Mouse (Mus musculus) limb, embryonic 15.5 days (tissue): ENCODE results near the gene Polr3c. TPM values are rescaled to one million over a fixed set of nuclear protein-coding genes. Genes with fewer than 3 reads are reported as not detected.

ENCODE experiments used
- ATAC-seq: fragments of 200-750 bp; cut with Nextera tagmentation; 2 replicates; pipeline ENCODE4 v1.8.0; 2017; ENCODE audit warnings: low read depth, moderate TSS enrichment; ENCODE audit not compliant: insufficient number of reproducible peaks, low FRiP score, low TSS enrichment
- H3K27ac ChIP-seq: fragments of 300-500 bp; sonication (generic); 2 replicates; pipeline ENCODE4 v1.5.1; 2015; ENCODE audit warnings: moderate library complexity, mild to moderate bottlenecking, inconsistent platforms
- H3K27me3 ChIP-seq: fragments of 300-500 bp; sonication (generic); 2 replicates; pipeline ENCODE4 v1.6.1; 2015; ENCODE audit warnings: inconsistent platforms
- H3K36me3 ChIP-seq: fragments of 300-500 bp; sonication (generic); 2 replicates; pipeline ENCODE4 v1.6.1; 2015; ENCODE audit warnings: inconsistent platforms
- H3K4me1 ChIP-seq: fragments of 300-500 bp; sonication (generic); 2 replicates; pipeline ENCODE4 v1.6.1; 2015; ENCODE audit warnings: inconsistent platforms
- H3K4me2 ChIP-seq: fragments of 300-500 bp; sonication (generic); 2 replicates; pipeline ENCODE4 v1.6.1; 2015; ENCODE audit warnings: mild to moderate bottlenecking, inconsistent platforms
- H3K4me3 ChIP-seq: fragments of 300-500 bp; sonication (generic); 2 replicates; pipeline ENCODE4 v1.5.1; 2015; ENCODE audit warnings: mild to moderate bottlenecking, inconsistent platforms
- H3K9ac ChIP-seq: fragments of 300-500 bp; sonication (generic); 2 replicates; pipeline ENCODE4 v1.6.1; 2015; ENCODE audit warnings: inconsistent platforms
- H3K9me3 ChIP-seq: fragments of 300-500 bp; sonication (generic); 2 replicates; pipeline ENCODE4 v1.6.1; 2016; ENCODE audit warnings: inconsistent platforms
- WGBS: fragments of 180-500 bp; shearing (Covaris S2); methylation state at CpG from one replicate; pipeline ENCODE4 v1.1.7; 2015; 5-methylcytosine and 5-hydroxymethylcytosine counted together
- polyA plus RNA-seq: library from polyadenylated mRNA; unstranded; fragments of >200 nt; fragmentation: Nextera tagmentation; extraction: Ambion mirVana; gene quantifications from 2 replicates; pipeline ENCODE4 v1.2.1, GENCODE M21; 2015

Polr3c gene
- polyA plus RNA-seq, 1 experiment from 2014 or later: 28.0 TPM

- Histone ChIP-seq H3K27ac (no peak within 1 kb of the TSS), H3K36me3 (peaks cover 61% of the 10 kb centered on the region)
- ATAC-seq: peak; percentile 68
These were observed 19.3 kb downstream of the Polr3c start, which contains the start of gene Nudt17 for GRCm38 (mm10) chr3:96707903-96708683. Gene Nudt17 (minus strand): TSS chr3:96708562.

GRCm38 (mm10) chr3:96706984-96707383, 20.4 kb downstream of the Polr3c start:
- no peak for ATAC-seq
- 59% methylated on average over 7 of the region's 7 CpGs for WGBS
- peaks cover 59% of the 10 kb centered on the region for H3K36me3 ChIP-seq

More at GRCm38 (mm10) chr3:96707903-96708683, 19.3 kb downstream of the Polr3c start, which contains the start of gene Nudt17:
- Histone ChIP-seq H3K4me2 (peak within 1 kb of the TSS; percentile 97), H3K27me3 (0 out of 2 replicates have a peak, but pooled peaks cover 4% of the 10 kb centered on the region), H3K4me3 (peak within 1 kb of the TSS; percentile 53), H3K9me3 (no peaks in the 10 kb centered on the region), H3K9ac (peak within 1 kb of the TSS; percentile 48; the same call in 1 of the 2 replicates), H3K4me1 (peaks cover 11% of the 10 kb centered on the region)
- 5% methylated on average over 41 of the region's 42 CpGs for WGBS

GRCm38 (mm10) chr3:96706217-96706616, 21.2 kb downstream of the Polr3c start:
- ATAC-seq: no peak
- H3K4me2 ChIP-seq: no peak overlapping the region
- H3K27ac ChIP-seq: no peak overlapping the region
- H3K4me3 ChIP-seq: no peak overlapping the region
- peaks cover 59% of the 10 kb centered on the region for H3K36me3 ChIP-seq
- no peak overlapping the region for H3K9ac ChIP-seq
- H3K9me3 ChIP-seq: no peaks in the 10 kb centered on the region
- 0 out of 2 replicates have a peak, but pooled peaks cover 4% of the 10 kb centered on the region for H3K27me3 ChIP-seq
- 84% methylated on average over 11 of the region's 11 CpGs for WGBS
- H3K4me1 ChIP-seq: peaks cover 11% of the 10 kb centered on the region

More at GRCm38 (mm10) chr3:96706984-96707383, 20.4 kb downstream of the Polr3c start:
- H3K9me3 ChIP-seq: no peaks in the 10 kb centered on the region
- no peak overlapping the region for H3K4me2 ChIP-seq
- 0 out of 2 replicates have a peak, but pooled peaks cover 4% of the 10 kb centered on the region for H3K27me3 ChIP-seq
- no peak overlapping the region for H3K4me3 ChIP-seq
- H3K27ac ChIP-seq: no peak overlapping the region
- H3K4me1 ChIP-seq: peaks cover 11% of the 10 kb centered on the region
- no peak overlapping the region for H3K9ac ChIP-seq

GRCm38 (mm10) chr3:96704778-96705177, 22.6 kb downstream of the Polr3c start:
- Histone ChIP-seq H3K27me3 (0 out of 2 replicates have a peak, but pooled peaks cover 4% of the 10 kb centered on the region), H3K4me2 (no peak overlapping the region), H3K36me3 (peaks cover 60% of the 10 kb centered on the region)

GRCm38 (mm10) chr3:96701003-96701402, 26.4 kb downstream of the Polr3c start:
- no peak for ATAC-seq
- WGBS: 86% methylated on average over 4 of the region's 4 CpGs
- Histone ChIP-seq H3K9ac (no peak overlapping the region), H3K4me3 (no peak overlapping the region), H3K4me2 (no peak overlapping the region), H3K27me3 (no peaks in the 10 kb centered on the region), H3K27ac (no peak overlapping the region), H3K9me3 (no peaks in the 10 kb centered on the region), H3K36me3 (peaks cover 63% of the 10 kb centered on the region), H3K4me1 (peaks cover 19% of the 10 kb centered on the region)

More at GRCm38 (mm10) chr3:96704778-96705177, 22.6 kb downstream of the Polr3c start:
- Histone ChIP-seq H3K9me3 (no peaks in the 10 kb centered on the region), H3K4me3 (no peak overlapping the region), H3K4me1 (peaks cover 11% of the 10 kb centered on the region), H3K9ac (no peak overlapping the region), H3K27ac (no peak overlapping the region)
- no peak for ATAC-seq
- 68% methylated on average over 11 of the region's 11 CpGs for WGBS

GRCm38 (mm10) chr3:96700376-96700775, 27.1 kb downstream of the Polr3c start:
- WGBS: 50% methylated on average over 7 of the region's 7 CpGs
- H3K27ac ChIP-seq: no peak overlapping the region
- ATAC-seq: no peak
- peaks cover 22% of the 10 kb centered on the region for H3K4me1 ChIP-seq
- H3K9ac ChIP-seq: no peak overlapping the region
- no peak overlapping the region for H3K4me2 ChIP-seq
- no peaks in the 10 kb centered on the region for H3K27me3 ChIP-seq
- no peak overlapping the region for H3K4me3 ChIP-seq
- H3K9me3 ChIP-seq: no peaks in the 10 kb centered on the region
- peaks cover 59% of the 10 kb centered on the region for H3K36me3 ChIP-seq

GRCm38 (mm10) chr3:96698993-96699690, 28.3 kb downstream of the Polr3c start:
- Histone ChIP-seq H3K4me3 (no peak overlapping the region), H3K27ac (no peak overlapping the region), H3K27me3 (no peaks in the 10 kb centered on the region), H3K36me3 (peaks cover 46% of the 10 kb centered on the region), H3K9me3 (no peaks in the 10 kb centered on the region), H3K4me2 (no peak overlapping the region), H3K9ac (no peak overlapping the region), H3K4me1 (peaks cover 22% of the 10 kb centered on the region)
- ATAC-seq: no peak
- 34% methylated on average over 19 of the region's 19 CpGs for WGBS

GRCm38 (mm10) chr3:96696766-96697732, 30.4 kb downstream of the Polr3c start:
- peak overlapping the region; percentile 89 for H3K4me3 ChIP-seq
- peak overlapping the region; percentile 96 for H3K27ac ChIP-seq
- H3K36me3 ChIP-seq: peaks cover 28% of the 10 kb centered on the region
- no peaks in the 10 kb centered on the region for H3K27me3 ChIP-seq
- peak overlapping the region; percentile 80 for H3K4me2 ChIP-seq
- H3K9ac ChIP-seq: peak overlapping the region; percentile 79
- WGBS: 1% methylated on average over 73 of the region's 85 CpGs
- ATAC-seq: peak; percentile 89
- peaks cover 22% of the 10 kb centered on the region for H3K4me1 ChIP-seq
- no peaks in the 10 kb centered on the region for H3K9me3 ChIP-seq

GRCm38 (mm10) chr3:96696198-96696765, 31.1 kb downstream of the Polr3c start, which contains the start of gene Pias3:
Gene Pias3 (plus strand): TSS chr3:96696384.
- peaks cover 22% of the 10 kb centered on the region for H3K4me1 ChIP-seq
- H3K9me3 ChIP-seq: no peaks in the 10 kb centered on the region
- peak within 1 kb of the TSS; percentile 89 for H3K4me3 ChIP-seq
- H3K27ac ChIP-seq: peak within 1 kb of the TSS; percentile 96
- peaks cover 20% of the 10 kb centered on the region for H3K36me3 ChIP-seq
- peak; percentile 83 for ATAC-seq
- under 1% methylated on average over 35 of the region's 35 CpGs for WGBS
- peak within 1 kb of the TSS; percentile 79 for H3K9ac ChIP-seq
- no peaks in the 10 kb centered on the region for H3K27me3 ChIP-seq
- H3K4me2 ChIP-seq: peak within 1 kb of the TSS; percentile 80

- whole genome bisulfite sequencing: 69% methylated on average over 1 of the region's 1 CpGs
- Histone ChIP-seq H3K27me3 (no peaks in the 10 kb centered on the region), H3K4me2 (no peak overlapping the region)
These were observed 33.8 kb downstream of the Polr3c start for GRCm38 (mm10) chr3:96693579-96693978.

GRCm38 (mm10) chr3:96692506-96692905, 34.9 kb downstream of the Polr3c start:
- no peak overlapping the region; the same call in 1 of the 2 replicates for H3K27ac ChIP-seq
- H3K9me3 ChIP-seq: no peaks in the 10 kb centered on the region
- no peak overlapping the region for H3K9ac ChIP-seq
- no peak overlapping the region for H3K4me3 ChIP-seq
- H3K4me2 ChIP-seq: no peak overlapping the region
- ATAC-seq: no peak
- no peaks in the 10 kb centered on the region for H3K36me3 ChIP-seq
- peaks cover 6% of the 10 kb centered on the region for H3K4me1 ChIP-seq
- WGBS: 18% methylated on average over 3 of the region's 3 CpGs
- no peaks in the 10 kb centered on the region for H3K27me3 ChIP-seq

More at GRCm38 (mm10) chr3:96693579-96693978, 33.8 kb downstream of the Polr3c start:
- Histone ChIP-seq H3K9ac (no peak overlapping the region), H3K4me3 (no peak overlapping the region), H3K36me3 (no peaks in the 10 kb centered on the region), H3K27ac (no peak overlapping the region; the same call in 1 of the 2 replicates), H3K9me3 (no peaks in the 10 kb centered on the region), H3K4me1 (peaks cover 15% of the 10 kb centered on the region)
- no peak for ATAC-seq
